Mouse (Mus musculus): ENCODE results near the gene Nlgn1.

Nlgn1 gene

DNA sequence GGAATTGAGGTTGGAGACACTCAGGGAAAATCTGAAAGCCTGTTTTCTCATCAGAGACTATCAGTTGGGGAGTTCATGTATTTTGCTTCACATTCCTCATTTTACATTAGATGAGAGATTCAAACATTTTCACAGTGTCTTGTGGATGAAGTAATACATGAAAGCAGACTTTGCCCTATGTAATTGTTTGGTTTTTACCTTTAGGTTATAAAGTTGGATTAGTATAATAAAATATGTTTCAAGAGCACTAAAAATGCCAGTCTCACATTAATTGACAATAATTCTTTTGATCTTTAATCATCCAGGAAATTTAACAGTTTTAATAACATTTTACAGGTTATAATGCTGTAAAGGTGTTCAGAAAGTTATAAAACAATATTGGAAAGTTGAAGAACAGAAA lies 262.9 kb downstream of the Nlgn1 start:
- no peak for DNase-seq (ENCODE audit: low spot score in 2 of 2)

DNA sequence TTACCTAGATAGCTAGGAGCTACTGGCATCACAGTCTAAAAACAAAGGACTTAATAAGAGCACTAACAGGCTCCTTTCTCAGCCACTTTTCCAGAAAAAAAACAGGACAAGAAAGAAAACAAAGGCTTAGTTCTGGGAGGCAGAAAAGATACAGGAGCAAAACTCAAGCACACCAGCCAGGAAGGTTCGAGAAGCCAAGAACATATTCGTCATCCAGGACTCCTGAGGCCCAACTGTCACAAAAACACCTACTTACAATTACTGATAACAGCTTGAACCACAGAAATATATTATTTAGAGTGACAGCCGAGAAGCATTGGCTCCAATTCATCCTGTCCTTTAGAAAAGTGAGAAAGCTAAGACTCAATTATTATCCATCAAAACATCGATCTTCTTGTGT lies 281.5 kb downstream of the Nlgn1 start:
- no peak for DNase-seq (ENCODE audit: low spot score in 2 of 2)

DNA sequence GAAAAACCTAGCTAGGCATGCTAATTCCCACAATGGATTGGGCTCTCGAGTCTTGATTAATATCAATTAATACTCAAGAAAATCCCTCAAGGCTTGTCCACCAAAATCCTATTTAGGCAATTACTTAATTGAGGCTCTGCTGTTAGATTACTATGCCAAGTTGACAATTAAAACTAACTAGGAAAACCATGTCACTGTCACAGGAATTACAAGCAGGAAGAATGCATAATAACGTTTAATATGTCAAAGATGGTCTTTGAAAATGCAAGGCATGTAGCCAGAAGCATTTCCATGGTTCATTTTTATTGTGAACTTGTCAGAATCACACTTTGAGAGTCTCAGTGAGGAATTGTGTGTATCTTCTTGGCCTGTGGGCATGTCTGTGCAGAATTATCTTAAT lies 289.3 kb downstream of the Nlgn1 start:
- DNase-seq (ENCODE audit: low spot score in 2 of 2): no peak

DNA sequence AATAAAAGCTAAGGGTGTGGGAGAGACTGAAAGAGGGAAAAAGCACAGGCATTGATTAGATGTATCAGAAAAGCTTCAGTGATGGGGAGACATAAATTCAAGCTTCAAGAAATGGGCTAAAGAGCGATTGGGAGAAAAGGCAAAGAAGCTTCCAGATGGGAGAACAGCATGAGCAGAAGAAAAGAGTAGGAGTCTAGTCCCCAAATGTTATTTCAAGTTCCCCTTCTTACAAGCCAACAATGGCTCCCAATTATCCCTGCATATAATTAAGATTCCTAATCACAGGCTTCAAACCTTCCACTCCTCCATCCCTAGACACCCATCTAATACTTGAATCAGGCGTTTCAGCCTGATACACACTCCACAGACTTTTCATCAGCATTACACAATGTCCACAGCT lies 292.6 kb downstream of the Nlgn1 start:
- peak in 1 of 2 experiments; percentile 21 for DNase-seq (ENCODE audit: low spot score in 2 of 2)

DNA sequence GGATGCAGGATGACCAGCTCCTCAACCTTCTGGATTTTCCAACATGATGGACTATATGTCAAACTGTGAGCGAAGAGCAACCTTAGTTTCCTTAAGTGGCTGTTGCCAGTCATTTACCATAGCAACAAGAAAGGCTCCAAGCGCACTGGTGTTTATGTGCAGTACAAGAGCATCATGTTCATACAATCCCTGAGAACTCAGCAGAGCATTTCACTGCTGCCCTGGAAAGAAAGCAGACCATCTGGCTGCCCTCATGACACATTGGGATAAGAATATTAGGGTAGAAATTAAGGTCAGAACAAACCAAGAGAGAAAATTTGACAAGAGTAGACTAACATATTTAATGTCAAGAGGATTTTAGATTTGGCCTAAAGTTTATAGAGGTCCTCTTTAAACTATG lies 306.2 kb downstream of the Nlgn1 start:
- no peak for DNase-seq (ENCODE audit: low spot score in 2 of 2)

DNA sequence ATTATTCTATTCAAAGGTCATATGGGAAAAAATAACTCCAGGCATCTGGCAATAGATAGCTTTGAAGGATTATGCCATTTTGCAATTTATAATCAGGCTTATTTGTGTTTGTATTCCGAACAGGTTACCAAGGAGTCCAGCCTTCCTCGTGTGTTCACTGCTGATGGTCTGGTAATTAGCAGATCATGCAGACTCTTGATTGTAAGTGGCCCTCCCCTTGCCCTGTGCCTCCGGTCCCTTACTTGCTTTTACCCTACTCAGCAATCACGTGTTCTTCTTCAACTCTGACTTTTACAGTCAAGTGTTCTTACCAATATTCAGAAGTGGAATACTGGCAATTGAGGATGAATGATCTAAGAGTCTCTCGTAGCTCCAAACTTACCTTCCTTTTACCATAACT lies 309.0 kb downstream of the Nlgn1 start:
- no peak for DNase-seq (ENCODE audit: low spot score in 2 of 2)

DNA sequence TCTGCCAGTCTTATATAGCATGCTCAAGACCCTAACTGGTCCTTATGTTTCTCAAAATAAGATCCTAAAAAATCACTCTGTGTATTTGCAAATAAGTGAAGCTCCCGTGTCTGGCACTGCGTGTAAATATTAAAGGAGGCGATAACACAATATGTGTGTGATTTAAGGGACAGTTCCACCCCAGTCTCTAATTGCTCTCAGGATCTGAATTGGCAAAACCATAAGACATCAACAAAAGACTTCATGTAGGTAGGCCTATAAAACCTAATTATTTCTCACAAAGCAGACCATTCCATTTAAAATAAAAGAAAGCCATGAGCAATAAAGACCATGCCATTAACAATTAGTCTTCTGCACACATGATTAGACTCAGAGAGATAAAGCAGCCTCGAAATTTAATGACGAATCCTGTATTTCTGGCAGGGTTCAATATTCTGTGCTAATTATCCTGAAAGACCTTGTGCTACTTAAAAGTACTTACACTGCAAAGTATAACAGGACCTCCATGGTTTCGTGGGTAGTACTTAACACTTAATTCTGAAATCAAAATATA lies 310.6 kb downstream of the Nlgn1 start:
- no peak for DNase-seq (ENCODE audit: low spot score in 2 of 2)

DNA sequence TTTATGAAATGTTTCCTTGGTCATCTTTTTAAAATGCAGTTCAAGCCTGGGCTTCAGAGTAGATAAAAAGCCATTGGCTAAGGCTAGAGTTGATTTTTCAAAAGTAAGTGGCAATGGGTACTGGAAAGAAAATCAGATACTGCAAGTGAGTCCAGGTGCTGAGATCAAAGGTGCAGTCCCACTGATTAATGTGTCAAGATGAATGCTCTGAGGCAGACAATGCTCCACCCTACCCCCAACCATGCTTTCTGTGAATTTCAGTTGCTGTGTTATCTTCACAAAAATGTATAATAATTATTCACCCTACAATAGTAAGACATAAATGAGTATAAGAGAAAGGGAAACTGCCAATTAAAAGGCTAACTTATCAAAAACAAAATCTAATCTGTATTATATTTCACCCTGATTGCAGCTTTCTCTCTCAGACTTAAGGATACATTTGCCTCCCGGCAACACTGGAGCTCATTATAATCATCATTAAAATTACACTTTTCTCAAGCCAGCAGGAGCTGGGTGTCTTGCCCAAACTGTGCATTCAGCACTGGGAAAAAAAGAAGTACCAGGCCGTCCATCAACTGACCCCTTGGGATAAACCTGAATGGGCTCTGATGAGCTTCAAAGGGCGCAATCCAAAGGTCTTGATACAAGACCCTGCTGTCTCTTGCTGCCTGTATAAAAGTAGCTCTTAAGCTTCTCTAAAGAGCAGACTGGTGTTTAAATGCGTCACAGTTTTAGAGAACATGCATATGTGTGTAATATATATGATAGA lies 320.8 kb downstream of the Nlgn1 start:
- no peak for DNase-seq (ENCODE audit: low spot score in 2 of 2)

DNA sequence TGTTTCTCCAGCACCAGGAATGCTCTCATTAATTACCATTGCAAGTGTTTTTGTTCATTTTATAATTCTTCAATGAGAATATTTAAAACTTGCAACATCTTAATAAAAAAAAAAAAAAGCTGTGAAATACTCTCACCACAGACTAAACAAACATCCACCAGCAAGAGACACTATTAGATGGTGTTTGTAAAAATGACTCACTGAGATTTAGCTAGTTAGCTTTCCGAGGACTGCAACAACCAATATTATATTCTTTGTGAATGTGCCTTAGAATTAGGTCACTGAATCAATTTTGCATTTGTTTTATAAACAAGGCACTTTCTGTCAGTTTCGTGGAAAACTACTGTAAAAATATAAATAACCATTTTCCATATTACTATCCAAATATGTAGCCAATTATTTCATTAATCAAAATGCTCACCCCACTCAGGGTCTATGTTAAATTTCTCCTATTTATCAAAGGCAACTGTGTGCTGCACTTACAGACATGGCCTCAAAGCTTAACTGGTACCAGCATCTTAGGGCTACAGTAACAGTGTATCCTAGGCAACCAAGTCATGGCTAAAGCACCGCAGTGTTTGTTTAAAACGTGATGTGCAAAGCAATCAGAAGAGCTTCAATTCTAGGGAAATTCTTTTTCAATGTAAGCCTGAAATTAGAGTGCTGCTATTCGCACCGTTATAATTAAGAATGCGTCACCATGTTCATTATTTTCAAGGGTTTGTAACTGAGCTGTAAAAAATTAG lies 329.2 kb downstream of the Nlgn1 start:
- DNase-seq (ENCODE audit: low spot score in 2 of 2): peak; percentile 16 to 22

DNA sequence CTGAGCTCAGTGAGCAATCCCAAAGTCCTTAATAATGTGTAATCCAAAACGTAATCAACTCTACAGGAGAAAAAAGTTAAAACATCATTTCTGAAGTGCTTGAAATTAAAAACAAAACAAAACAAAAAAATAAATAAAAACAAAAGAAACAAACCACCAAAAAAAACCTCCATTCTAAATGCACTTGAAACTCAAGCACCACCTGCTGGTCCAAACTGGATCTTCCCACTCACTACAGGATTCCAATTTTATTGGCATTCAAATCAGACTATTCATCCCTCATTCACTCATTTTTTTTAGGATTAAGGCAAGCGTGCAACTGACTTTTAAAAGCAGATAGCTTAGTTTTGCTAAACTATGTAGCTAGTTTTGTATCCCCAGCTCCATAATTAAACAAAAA lies 329.9 kb downstream of the Nlgn1 start:
- DNase-seq (ENCODE audit: low spot score in 2 of 2): peak in 1 of 2 experiments; percentile 34

DNA sequence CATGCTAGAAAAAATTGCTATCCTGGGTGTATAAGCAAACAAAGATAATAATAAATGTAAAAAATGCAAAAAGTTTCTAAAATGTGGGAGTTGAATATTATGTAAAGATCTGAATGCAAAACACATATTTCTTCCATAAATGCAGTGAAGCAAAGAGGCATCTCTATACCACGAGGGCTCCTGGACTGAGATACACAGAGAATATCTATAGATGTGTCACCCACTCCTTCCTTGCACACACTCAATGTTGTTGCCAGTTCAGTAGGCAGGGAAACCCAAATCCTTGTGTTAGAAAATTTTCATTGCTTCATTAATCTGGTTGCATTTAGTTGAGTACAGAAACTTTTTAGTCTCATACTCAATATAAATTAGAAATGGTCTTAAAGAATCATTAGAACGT lies 364.7 kb downstream of the Nlgn1 start:
- peak; percentile 9 to 25 for DNase-seq (ENCODE audit: low spot score in 2 of 2)

DNA sequence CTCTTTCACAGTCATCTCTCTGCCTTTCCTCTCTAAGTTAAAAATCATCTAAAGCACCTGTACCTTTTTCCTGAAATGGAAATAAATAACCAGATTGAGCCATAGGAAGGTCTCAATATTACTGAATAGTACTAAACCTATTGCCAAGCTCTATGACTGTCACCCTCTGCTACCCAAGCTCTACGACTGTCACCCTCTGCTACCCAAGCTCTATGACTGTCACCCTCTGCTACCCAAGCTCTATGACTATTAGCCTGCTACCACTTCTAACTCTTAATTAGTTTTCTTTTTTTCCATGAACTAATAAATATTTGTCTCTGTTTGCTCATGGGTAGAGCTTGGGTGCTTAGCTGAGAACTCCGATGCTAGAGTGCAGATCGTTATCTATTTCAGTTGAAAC lies 368.0 kb downstream of the Nlgn1 start:
- no peak for DNase-seq (ENCODE audit: low spot score in 2 of 2)

DNA sequence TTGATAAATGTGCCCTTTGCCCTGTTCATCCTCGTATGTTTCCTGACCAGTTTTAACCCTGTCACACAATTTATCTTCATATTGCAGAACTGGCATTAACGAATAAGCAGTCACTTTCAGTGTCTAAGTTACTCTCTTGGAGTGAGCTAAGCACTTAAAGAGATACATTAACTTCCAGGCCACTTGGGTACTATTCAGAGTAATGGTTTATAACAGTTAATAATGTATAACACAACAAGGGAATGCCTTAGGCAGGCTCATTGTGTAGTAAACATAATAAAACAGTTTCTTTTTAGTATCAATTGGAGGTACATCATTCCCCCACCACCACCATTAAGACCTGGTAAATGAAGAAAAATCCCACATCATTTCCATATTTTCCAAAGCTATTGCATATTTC lies 368.7 kb downstream of the Nlgn1 start:
- no peak for DNase-seq (ENCODE audit: low spot score in 2 of 2)

DNA sequence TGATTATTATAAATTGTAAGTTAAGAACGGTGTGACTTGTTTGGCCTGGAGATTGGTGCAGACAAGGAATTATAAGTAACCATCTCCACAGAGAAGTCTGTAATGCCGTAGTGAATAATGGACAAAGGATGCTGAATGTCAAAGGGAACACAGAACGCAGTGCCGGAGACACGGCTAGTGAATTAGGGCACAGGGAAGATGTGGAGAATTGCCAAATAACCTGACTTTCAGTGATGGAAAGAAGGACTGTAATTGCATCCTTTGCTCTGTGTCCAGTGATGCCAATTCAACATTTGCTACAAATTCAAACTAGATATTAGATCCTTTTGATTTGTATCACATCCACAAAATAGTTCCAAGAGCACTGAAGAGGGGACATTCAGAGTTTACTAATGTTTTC lies 415.7 kb downstream of the Nlgn1 start:
- no peak for DNase-seq (ENCODE audit: low spot score in 2 of 2)

DNA sequence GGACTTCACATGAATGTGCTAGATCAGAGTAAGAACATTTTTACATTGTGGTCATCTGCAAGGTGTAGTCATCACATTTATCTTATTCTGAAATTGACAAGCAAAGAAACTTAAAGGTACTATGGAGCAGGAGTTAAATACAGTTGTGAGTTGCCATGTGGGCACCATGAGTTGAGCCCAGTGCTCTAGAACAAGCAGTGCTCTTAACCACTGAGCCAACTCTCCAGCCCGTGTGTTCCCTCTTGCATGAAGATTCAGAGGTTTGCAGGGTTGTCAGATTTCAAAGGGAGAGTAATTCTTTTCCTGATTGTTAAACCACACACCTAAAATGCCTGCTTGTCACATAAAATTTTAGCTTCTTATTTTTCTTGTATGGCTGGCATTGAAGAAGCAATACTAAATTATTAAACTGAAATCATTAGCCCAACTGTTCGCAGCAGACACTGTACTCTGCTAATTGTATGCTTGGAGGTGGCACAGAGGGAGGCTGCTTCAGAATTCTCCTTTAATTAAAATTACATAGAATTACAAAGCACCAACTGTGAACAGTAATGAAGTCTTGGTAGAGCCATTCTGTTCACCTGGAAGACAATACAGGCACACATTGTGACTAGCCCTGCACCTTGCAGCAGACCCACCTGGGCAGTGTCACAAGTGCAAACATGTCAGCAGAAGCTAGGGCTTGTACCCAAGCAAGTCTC lies 417.7 kb downstream of the Nlgn1 start:
- no peak for DNase-seq (ENCODE audit: low spot score in 2 of 2)

DNA sequence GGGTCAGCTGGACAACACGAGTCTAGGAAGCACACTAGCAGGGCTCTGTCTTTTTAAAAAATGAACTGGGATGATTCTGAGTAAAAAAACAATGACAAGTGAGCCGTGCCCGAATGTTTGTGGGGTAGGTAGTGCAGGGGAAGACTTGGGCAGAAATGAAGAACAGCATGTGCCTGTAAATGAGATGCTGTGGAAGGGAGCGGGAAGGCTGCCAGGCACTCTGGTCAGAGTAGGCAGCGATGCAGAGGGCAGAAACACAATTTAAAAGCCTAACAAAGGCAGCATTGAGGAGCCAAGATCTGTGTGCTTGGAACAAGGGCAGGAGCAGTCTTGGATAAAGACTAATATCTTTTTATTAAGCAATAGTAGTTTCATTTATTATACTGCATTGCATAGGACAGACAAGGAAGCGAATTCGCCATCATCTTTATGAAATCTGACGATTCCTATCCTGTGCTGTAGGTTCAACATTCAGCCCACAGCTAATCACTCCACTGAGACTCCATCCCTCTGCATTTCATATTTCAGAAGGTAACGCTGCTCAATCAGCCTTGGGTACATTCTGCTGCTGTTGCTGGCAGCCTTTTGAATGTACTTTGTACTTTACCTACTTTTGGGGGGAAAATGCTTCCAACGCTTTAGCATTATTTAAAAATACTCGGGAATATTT lies 429.0 kb downstream of the Nlgn1 start:
- DNase-seq (ENCODE audit: low spot score in 2 of 2): peak; percentile 47 to 87

DNA sequence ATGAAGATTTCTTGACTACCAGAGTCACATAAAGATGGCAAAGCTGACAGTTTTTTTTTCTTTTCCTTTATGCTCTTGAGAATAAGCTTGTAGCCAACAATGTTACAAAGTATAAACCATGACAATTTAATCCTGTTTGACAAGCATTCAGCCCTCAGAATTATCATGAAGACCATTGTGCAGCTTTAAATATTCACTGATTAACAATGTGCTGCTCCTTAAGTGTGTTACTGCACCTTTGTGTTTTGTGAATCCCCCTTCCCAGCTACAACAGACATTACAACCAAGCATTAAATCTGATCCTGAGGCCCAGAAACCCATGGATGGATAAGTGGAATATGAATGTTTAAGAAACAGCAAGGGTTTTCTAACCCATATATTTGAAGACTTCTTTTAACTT lies 434.8 kb downstream of the Nlgn1 start:
- DNase-seq (ENCODE audit: low spot score in 2 of 2): no peak

DNA sequence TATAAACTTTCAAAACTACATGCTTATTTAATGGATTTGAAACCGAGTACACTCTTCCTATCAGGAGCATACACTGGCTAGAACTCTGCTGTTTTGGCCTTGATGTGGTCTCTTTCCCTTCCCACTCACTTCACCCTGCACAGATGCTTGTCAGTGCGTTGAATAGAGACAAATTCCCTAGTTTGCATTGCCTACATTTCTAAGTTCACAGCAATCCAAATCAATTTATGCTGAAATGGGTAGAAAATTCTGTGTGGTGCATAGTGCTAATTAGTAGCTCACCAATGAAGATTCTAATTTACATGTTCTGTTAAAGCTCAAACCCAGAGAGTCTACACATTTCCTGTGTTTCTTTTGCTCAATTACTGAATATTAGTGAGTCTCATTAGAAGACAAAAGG lies 447.5 kb downstream of the Nlgn1 start:
- no peak for DNase-seq (ENCODE audit: low spot score in 2 of 2)

DNA sequence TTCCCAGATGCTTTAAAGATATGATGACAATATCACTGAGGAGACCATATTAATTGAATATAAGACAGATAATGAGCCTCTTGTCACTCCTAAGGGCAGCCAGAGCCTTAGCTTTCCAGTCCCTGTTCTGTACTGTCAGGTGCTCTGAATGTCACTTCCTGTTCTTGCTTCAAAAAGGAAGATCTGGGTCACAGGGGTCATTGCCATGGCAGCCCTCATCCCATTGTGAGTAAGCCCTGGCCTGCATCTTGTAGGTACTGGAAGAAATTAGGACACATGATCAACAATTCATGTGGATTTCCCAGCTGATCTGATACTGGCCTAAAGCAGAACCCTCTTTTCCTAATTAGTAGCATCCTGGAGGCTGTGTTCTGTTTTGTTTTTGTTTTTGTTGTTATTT lies 463.1 kb downstream of the Nlgn1 start:
- no peak for DNase-seq (ENCODE audit: low spot score in 2 of 2)

DNA sequence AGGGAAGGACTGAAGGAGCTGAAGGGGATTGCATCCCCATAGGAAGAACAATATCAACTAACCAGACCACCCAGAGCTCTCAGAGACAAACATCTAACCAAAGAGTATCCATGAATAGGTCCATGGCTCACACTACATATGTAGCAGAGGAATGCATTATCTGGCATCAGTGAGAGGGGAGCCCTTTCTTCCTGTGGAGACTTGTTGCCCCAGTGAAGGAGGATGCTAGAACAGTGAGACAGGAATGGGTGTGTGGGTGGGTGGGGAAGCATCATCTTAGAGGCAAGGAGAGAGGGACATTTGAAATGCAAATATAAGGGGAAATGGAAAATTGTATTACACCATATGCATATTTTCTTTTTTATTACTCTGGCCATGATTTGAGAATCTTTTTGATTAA lies 473.9 kb downstream of the Nlgn1 start:
- DNase-seq (ENCODE audit: low spot score in 2 of 2): no peak

DNA sequence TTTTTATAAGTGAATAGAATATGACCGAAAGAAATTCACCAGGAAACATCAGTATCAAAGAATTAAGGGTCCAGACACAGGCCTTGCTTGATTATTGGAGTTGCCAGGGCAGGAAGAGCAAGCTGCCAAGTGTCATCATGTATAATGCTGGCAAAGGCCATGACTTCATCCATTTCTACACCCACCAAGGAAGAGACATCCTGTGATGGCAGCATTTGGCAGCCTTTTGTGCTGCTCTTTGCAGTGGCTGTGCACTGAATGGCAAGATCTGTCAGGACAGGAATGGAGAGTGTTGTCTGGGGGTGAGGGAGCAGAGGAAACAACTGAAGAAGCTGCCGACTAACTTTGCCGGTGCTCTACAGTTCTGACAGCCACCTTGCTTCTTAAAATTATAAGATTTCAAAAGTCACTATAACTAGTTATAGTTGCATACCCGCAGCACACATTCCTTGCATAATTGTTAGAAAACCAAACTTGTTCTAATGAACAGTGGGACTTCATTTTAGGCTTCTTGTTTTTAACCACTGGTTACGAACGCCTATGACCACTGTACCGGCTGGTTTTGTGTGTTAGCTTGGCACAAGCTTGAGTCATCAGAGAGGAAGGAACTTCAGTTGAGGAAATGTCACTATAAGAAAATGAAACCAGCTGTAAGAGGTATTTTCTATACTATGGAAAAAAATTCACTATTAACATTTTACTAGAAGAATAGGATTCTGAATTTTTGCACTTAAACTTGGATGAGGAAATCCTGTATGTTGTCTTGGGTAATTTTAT lies 487.4 kb downstream of the Nlgn1 start:
- no peak for DNase-seq (ENCODE audit: low spot score in 2 of 2)
